Mouse (Mus musculus) spleen, postnatal 10 days (tissue): ENCODE data around the gene Prr19.

Experiments
- DNase-seq, 2 experiments: peaks; one replicate each; pipeline ENCODE4 v3.0.0; 2021 to 2022; ENCODE audit warnings: low spot score in 2 of 2

Prr19 gene

GRCm38 (mm10) chr7:25275555-25276298, 25.5 kb upstream of the Prr19 start:
- DNase-seq = peak in 1 of 2 experiments; percentile 16

- DNase-seq = peak in 1 of 2 experiments; percentile 18
Observed at GRCm38 (mm10) chr7:25277405-25277804, 23.8 kb upstream of the Prr19 start.

GRCm38 (mm10) chr7:25277998-25278340, 23.2 kb upstream of the Prr19 start:
- DNase-seq = no peak

- DNase-seq = peak; percentile 82 to 88
Observed at GRCm38 (mm10) chr7:25278341-25279075, 22.7 kb upstream of the Prr19 start.

- DNase-seq = peak; percentile 85 to 87
Observed at GRCm38 (mm10) chr7:25279076-25279860, 21.9 kb upstream of the Prr19 start.

- DNase-seq = peak in 1 of 2 experiments; percentile 74
Observed at GRCm38 (mm10) chr7:25279861-25280791, 21.1 kb upstream of the Prr19 start.

GRCm38 (mm10) chr7:25281166-25281733, 20.0 kb upstream of the Prr19 start:
- peak in 1 of 2 experiments; percentile 37 for DNase-seq

GRCm38 (mm10) chr7:25281734-25282601, 19.2 kb upstream of the Prr19 start:
- DNase-seq = peak; percentile 96 to 99

- DNase-seq = peak; percentile 66 to 74
Observed at GRCm38 (mm10) chr7:25282731-25283211, 18.4 kb upstream of the Prr19 start.

GRCm38 (mm10) chr7:25283637-25284036, 17.6 kb upstream of the Prr19 start:
- peak in 1 of 2 experiments; percentile 40 for DNase-seq

GRCm38 (mm10) chr7:25284171-25284570, 17.0 kb upstream of the Prr19 start:
- no peak for DNase-seq

GRCm38 (mm10) chr7:25284766-25285165, 16.4 kb upstream of the Prr19 start:
- no peak for DNase-seq

GRCm38 (mm10) chr7:25285511-25286238, 15.5 kb upstream of the Prr19 start:
- no peak for DNase-seq

- peak in 1 of 2 experiments; percentile 15 for DNase-seq
Observed at GRCm38 (mm10) chr7:25286989-25287388, 14.2 kb upstream of the Prr19 start.

- DNase-seq = no peak
Observed at GRCm38 (mm10) chr7:25288011-25288410, 13.2 kb upstream of the Prr19 start.

GRCm38 (mm10) chr7:25288721-25289120, 12.5 kb upstream of the Prr19 start:
- no peak for DNase-seq

- no peak for DNase-seq
Observed at GRCm38 (mm10) chr7:25289925-25290324, 11.3 kb upstream of the Prr19 start.

- no peak for DNase-seq
Observed at GRCm38 (mm10) chr7:25290463-25290862, 10.7 kb upstream of the Prr19 start.

- DNase-seq = peak; percentile 34 to 64
Observed at GRCm38 (mm10) chr7:25290911-25291310, 10.3 kb upstream of the Prr19 start.
